Mouse (Mus musculus): ENCODE measurements around the gene Mis12. TPM values are rescaled to one million over a fixed set of nuclear protein-coding genes. Genes with fewer than 3 reads are reported as not detected.

Gene Mis12
- polyA plus RNA-seq, 1 experiment = 11.5 TPM

DNA sequence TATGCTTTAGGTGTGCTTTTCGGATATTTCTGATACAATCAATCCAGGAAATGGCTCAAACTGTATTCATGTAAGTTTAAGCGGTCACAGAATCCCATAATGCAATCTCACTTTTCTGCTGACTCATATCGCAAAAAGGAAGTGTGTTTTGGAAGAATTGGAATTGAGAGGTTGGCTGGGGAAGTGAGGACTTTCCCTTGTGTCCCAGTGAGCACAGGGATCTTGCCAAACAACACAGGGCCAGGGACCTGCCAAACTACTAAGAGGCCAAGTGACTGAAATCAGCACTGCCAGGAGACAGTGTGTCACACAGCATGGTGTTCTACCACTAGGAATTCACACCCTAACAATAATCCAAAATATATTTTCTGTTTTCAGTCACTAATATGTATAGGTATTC is 11.1 kb upstream of the Mis12 start:
- Histone ChIP-seq H3K4me1 (ENCODE audit: control insufficient read depth, insufficient read depth, low read length) (peaks cover 2% of the 10 kb centered on the region; the same call in 1 of the 2 replicates), H3K4me3 (ENCODE audit: insufficient read depth, low read length) (no peak overlapping the region), H3K27ac (ENCODE audit: insufficient read depth, low read length) (no peak overlapping the region)
- TF ChIP-seq POLR2A (IDR thresholded peaks at IDR 0.05; ENCODE audit: extremely low read depth, insufficient read depth, low read length) = no peak
- TF ChIP-seq CTCF (IDR thresholded peaks at IDR 0.05; ENCODE audit: extremely low read depth, insufficient read depth, low read length) = no peak

DNA sequence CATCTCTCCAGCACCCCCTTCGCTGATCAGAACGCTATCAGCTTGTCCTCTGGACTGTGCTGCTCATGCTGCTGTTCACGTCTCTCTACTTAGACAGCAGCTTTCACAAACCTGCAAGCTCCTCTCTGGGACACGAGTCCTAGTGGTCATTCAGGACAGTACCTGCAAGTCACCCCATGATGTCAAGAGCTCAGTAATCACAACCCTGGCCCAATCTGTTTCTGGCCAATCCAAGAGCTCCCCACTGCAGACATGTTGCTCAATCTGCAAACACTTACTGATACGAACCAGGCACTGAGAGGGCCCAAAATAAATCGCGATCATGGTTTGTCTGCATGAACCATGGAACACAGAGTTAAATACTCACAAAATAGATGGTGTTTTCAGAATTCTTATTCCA is 6.7 kb upstream of the Mis12 start:
- TF ChIP-seq CTCF (IDR thresholded peaks at IDR 0.05; ENCODE audit: extremely low read depth, insufficient read depth, low read length) (no peak), POLR2A (IDR thresholded peaks at IDR 0.05; ENCODE audit: extremely low read depth, insufficient read depth, low read length) (no peak)

DNA sequence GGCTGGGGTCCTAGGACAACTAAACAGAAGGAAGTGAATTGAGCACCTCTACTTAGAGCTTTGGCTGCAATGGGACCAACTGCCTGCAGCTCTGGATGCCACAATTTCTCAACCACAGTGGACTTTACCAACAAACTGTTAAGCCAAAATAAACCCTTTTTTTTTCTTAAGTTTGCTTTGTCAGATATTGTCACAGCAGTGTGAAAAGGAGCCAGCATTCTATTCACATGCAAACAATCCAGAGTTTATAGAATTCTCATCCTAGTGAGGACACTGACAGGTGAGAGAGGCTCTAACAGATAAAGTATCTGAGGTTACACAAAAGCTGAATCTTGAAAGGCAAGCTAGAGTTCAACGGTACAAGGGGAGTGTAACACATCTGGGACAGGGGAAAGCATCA is 2.4 kb upstream of the Mis12 start:
- peaks cover 3% of the 10 kb centered on the region; the same call in 1 of the 2 replicates for H3K4me1 ChIP-seq (ENCODE audit: control insufficient read depth, insufficient read depth, low read length)
- TF ChIP-seq POLR2A (IDR thresholded peaks at IDR 0.05; ENCODE audit: extremely low read depth, insufficient read depth, low read length) (no peak), CTCF (IDR thresholded peaks at IDR 0.05; ENCODE audit: extremely low read depth, insufficient read depth, low read length) (no peak)
- no peak overlapping the region for H3K4me3 ChIP-seq (ENCODE audit: insufficient read depth, low read length)
- H3K27ac ChIP-seq (ENCODE audit: insufficient read depth, low read length) = no peak overlapping the region

More for the DNA sequence above, 6.7 kb upstream of the Mis12 start:
- H3K4me1 ChIP-seq (ENCODE audit: control insufficient read depth, insufficient read depth, low read length) = no peaks in the 10 kb centered on the region
- no peak overlapping the region for H3K4me3 ChIP-seq (ENCODE audit: insufficient read depth, low read length)
- no peak overlapping the region for H3K27ac ChIP-seq (ENCODE audit: insufficient read depth, low read length)

GRCm38 (mm10) chr11:71018416-71019200 is 803 bp upstream of the Mis12 start:
- Histone ChIP-seq H3K4me1 (ENCODE audit: control insufficient read depth, insufficient read depth, low read length) (peaks cover 3% of the 10 kb centered on the region; the same call in 1 of the 2 replicates), H3K27ac (ENCODE audit: insufficient read depth, low read length) (0 out of 2 replicates have a peak overlapping the region, but pooled peaks have one; percentile 24)
- no peak for TF ChIP-seq POLR2A (IDR thresholded peaks at IDR 0.05; ENCODE audit: extremely low read depth, insufficient read depth, low read length)
- no peak for TF ChIP-seq CTCF (IDR thresholded peaks at IDR 0.05; ENCODE audit: extremely low read depth, insufficient read depth, low read length)

GRCm38 (mm10) chr11:71028280-71028679 is 8.9 kb downstream of the Mis12 start:
- no peaks in the 10 kb centered on the region for H3K4me1 ChIP-seq (ENCODE audit: control insufficient read depth, insufficient read depth, low read length)
- H3K4me3 ChIP-seq (ENCODE audit: insufficient read depth, low read length) = no peak overlapping the region
- TF ChIP-seq POLR2A (IDR thresholded peaks at IDR 0.05; ENCODE audit: extremely low read depth, insufficient read depth, low read length) (no peak), CTCF (IDR thresholded peaks at IDR 0.05; ENCODE audit: extremely low read depth, insufficient read depth, low read length) (no peak)
- no peak overlapping the region for H3K27ac ChIP-seq (ENCODE audit: insufficient read depth, low read length)

More at GRCm38 (mm10) chr11:71018416-71019200, 803 bp upstream of the Mis12 start:
- peak overlapping the region; percentile 64 for H3K4me3 ChIP-seq (ENCODE audit: insufficient read depth, low read length)

DNA sequence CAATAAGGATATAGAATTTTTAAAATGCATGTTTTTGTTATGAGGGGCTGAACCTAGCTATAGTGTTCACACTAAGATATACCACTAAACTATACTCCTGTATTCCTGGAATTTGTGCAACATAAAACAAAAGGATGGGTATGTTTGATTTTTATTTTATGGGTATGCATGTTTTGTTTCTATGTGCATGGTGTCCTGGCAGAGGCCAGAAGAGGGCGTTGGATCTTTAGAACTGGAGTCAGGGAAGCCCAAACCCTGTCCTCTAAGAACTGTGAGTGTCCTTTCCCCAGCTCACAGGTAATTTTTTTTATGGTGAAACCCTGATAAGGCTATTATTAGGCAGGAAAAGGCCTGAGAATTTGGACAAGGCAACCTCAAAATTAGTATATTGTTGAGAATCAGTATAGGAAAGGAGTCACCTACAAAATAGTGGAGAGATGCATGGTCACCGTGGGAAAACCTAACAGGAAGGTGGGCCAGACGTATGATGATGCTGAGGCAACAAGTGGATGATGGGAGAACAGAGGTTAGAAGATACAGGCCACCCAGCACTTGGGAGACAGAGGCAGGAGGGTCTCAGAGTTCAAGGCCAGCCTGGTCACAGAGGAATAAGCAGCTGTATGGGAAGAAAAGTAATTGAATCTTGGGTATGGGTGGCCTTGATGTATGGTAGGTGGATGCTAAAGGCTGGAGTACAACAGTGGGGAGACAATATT is 10.2 kb downstream of the Mis12 start:
- Histone ChIP-seq H3K27ac (ENCODE audit: insufficient read depth, low read length) (no peak overlapping the region), H3K4me3 (ENCODE audit: insufficient read depth, low read length) (no peak overlapping the region), H3K4me1 (ENCODE audit: control insufficient read depth, insufficient read depth, low read length) (no peaks in the 10 kb centered on the region)
- TF ChIP-seq POLR2A (IDR thresholded peaks at IDR 0.05; ENCODE audit: extremely low read depth, insufficient read depth, low read length) = no peak
- TF ChIP-seq CTCF (IDR thresholded peaks at IDR 0.05; ENCODE audit: extremely low read depth, insufficient read depth, low read length) = peak; percentile 16; the same call in 1 of the 2 replicates

DNA sequence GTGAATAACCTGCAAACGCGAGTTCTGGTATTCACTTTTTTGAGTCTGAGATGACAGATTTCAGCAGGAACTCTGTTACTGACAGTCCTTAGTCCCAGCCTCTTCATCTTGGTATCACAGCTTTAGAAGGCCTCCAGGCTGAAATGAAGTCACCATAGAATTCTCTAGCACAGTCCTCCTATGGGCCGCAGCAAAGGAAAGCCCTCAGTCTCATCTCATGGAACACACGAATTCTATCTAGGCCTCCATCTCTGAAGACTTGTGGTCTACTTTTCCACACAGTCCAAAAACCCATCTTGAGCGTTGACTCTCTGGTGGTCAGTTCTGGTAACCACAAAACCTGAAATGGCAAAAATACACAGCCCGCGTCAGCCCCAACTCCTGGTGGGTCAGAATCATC is 12.7 kb downstream of the Mis12 start:
- peak overlapping the region; percentile 86 for H3K27ac ChIP-seq (ENCODE audit: insufficient read depth, low read length)
- TF ChIP-seq CTCF (IDR thresholded peaks at IDR 0.05; ENCODE audit: extremely low read depth, insufficient read depth, low read length) (no peak), POLR2A (IDR thresholded peaks at IDR 0.05; ENCODE audit: extremely low read depth, insufficient read depth, low read length) (no peak)
- peak overlapping the region; percentile 75 for H3K4me3 ChIP-seq (ENCODE audit: insufficient read depth, low read length)
- H3K4me1 ChIP-seq (ENCODE audit: control insufficient read depth, insufficient read depth, low read length) = no peaks in the 10 kb centered on the region

GRCm38 (mm10) chr11:71032491-71033162 is 13.2 kb downstream of the Mis12 start:
- Histone ChIP-seq H3K27ac (ENCODE audit: insufficient read depth, low read length) (peak overlapping the region; percentile 86), H3K4me1 (ENCODE audit: control insufficient read depth, insufficient read depth, low read length) (no peaks in the 10 kb centered on the region), H3K4me3 (ENCODE audit: insufficient read depth, low read length) (peak overlapping the region; percentile 75)
- no peak for TF ChIP-seq CTCF (IDR thresholded peaks at IDR 0.05; ENCODE audit: extremely low read depth, insufficient read depth, low read length)
- peak; percentile 52; the same call in 1 of the 2 replicates for TF ChIP-seq POLR2A (IDR thresholded peaks at IDR 0.05; ENCODE audit: extremely low read depth, insufficient read depth, low read length)

GRCm38 (mm10) chr11:71033163-71033761 is 13.9 kb downstream of the Mis12 start, which contains the start of gene 6330403K07Rik:
Gene 6330403K07Rik (minus strand): TSS chr11:71033513.
- peak within 1 kb of the TSS; percentile 75 for H3K4me3 ChIP-seq (ENCODE audit: insufficient read depth, low read length)
- no peaks in the 10 kb centered on the region for H3K4me1 ChIP-seq (ENCODE audit: control insufficient read depth, insufficient read depth, low read length)
- TF ChIP-seq POLR2A (IDR thresholded peaks at IDR 0.05; ENCODE audit: extremely low read depth, insufficient read depth, low read length) (peak; percentile 80), CTCF (IDR thresholded peaks at IDR 0.05; ENCODE audit: extremely low read depth, insufficient read depth, low read length) (no peak)
- H3K27ac ChIP-seq (ENCODE audit: insufficient read depth, low read length) = peak within 1 kb of the TSS; percentile 86
